Mouse (Mus musculus): Measurements from ENCODE around the gene Pclo. TPM values are rescaled to one million over a fixed set of nuclear protein-coding genes. Genes with fewer than 3 reads are reported as not detected.
"Not testable (repeated sequence)": the region's sequence is repeated elsewhere in the genome, so short reads cannot be mapped to it uniquely, and the experiment has no call there.

Gene Pclo
- polyA plus RNA-seq (2015; fragmentation: Nextera tagmentation; extraction: Ambion mirVana), result 7.7 and 8.3 TPM in 2 replicates

- Histone ChIP-seq H3K4me1 (replicated peaks) (peaks cover 14% of the 10 kb centered on the region; the same call in 1 of the 2 replicates), H3K4me3 (peak within 1 kb of the TSS; percentile 84), H3K9me3 (no peaks in the 10 kb centered on the region), H3K4me2 (peak within 1 kb of the TSS; percentile 60), H3K36me3 (no peaks in the 10 kb centered on the region), H3K27me3 (no peaks in the 10 kb centered on the region), H3K9ac (peak within 1 kb of the TSS; percentile 91), H3K27ac (replicated peaks) (peak within 1 kb of the TSS; percentile 99)
- under 1% methylated on average over 86 of the region's 89 CpGs for WGBS
- peak; percentile 98 for ATAC-seq (ENCODE audit: low read depth)
Measured at GRCm38 (mm10) chr5:14514631-14515523, at the start of gene Pclo. Pclo (plus strand) TSS chr5:14514918.

- H3K4me3 ChIP-seq; H3K4me1 ChIP-seq (replicated peaks); ATAC-seq (ENCODE audit: low read depth); H3K27ac ChIP-seq (replicated peaks); H3K27me3 ChIP-seq; H3K9me3 ChIP-seq; H3K9ac ChIP-seq; H3K36me3 ChIP-seq; H3K4me2 ChIP-seq: not testable (repeated sequence)
- WGBS, result 65% methylated on average over 2 of the region's 2 CpGs
Measured at GRCm38 (mm10) chr5:14494431-14494830, 20.3 kb upstream of the Pclo start.

- Histone ChIP-seq H3K36me3 (no peaks in the 10 kb centered on the region), H3K27ac (replicated peaks) (no peak overlapping the region), H3K9me3 (no peaks in the 10 kb centered on the region), H3K4me2 (no peak overlapping the region), H3K27me3 (no peaks in the 10 kb centered on the region), H3K4me3 (no peak overlapping the region), H3K4me1 (replicated peaks) (no peaks in the 10 kb centered on the region), H3K9ac (no peak overlapping the region)
- WGBS, result 86% methylated on average over 1 of the region's 1 CpGs
- ATAC-seq (ENCODE audit: low read depth), result no peak
Measured at GRCm38 (mm10) chr5:14508522-14508921, 6.2 kb upstream of the Pclo start.

DNA sequence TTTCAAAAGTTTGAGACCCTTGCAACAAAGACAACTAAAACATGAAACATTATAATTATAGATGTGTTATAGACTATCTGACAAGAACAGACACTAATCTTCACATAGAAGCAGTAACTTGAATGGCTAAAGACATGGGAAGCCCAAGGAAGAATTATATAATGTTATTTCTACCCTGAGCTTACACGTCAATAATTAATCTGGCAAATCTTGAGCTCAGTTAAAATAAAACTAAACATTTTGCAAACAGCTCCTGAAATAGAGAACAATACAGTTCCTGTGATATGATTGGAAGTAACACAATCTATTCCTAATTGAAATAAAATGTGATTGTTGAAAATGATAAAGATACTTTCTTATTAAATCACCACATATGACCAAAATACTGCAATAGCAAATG, 5.1 kb upstream of the Pclo start:
- no peak overlapping the region for H3K4me2 ChIP-seq
- no peaks in the 10 kb centered on the region for H3K27me3 ChIP-seq
- no peaks in the 10 kb centered on the region for H3K36me3 ChIP-seq
- ATAC-seq (ENCODE audit: low read depth), result no peak
- H3K9me3 ChIP-seq, result no peaks in the 10 kb centered on the region
- H3K9ac ChIP-seq, result no peak overlapping the region
- 96% methylated on average over 1 of the region's 1 CpGs for WGBS
- no peak overlapping the region for H3K27ac ChIP-seq (replicated peaks)
- no peak overlapping the region for H3K4me3 ChIP-seq
- no peaks in the 10 kb centered on the region for H3K4me1 ChIP-seq (replicated peaks)

DNA sequence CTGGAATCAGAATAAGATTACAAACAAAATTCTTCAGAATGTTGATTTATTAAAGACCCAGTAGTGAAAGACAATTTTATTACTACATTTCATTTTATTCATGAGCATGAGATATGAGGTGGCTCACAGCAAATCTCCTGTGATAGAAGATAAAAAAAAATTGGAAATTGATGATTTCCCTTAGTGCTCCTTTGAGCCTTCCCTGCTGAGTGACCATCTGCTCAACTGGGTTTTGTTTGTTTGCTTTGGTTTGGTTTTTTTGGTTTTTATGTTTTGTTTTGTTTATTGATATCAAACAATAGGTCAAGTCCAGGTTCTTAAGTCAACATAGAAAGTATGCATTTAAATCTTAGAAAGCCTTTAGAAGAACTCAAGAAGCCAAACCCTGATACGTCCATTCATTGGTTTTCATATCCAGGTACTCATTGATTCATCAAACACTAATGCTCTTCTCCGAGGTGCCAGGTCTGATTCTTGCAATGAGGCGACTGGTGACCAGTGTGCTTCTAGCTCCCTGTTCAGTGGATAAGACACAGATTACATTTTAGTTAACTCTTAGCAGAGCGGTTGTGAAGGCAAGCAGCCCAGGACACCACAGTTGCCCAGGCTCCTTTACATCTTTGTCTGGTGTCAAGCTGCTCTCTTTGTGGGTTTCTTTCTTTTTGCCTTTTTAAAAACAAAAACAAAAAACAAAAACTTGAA, 3.6 kb downstream of the Pclo start:
- WGBS, result 66% methylated on average over 4 of the region's 4 CpGs
- no peak overlapping the region for H3K4me3 ChIP-seq
- no peak overlapping the region for H3K9ac ChIP-seq
- no peak overlapping the region for H3K27ac ChIP-seq (replicated peaks)
- no peaks in the 10 kb centered on the region for H3K27me3 ChIP-seq
- H3K4me2 ChIP-seq, result no peak overlapping the region
- ATAC-seq (ENCODE audit: low read depth), result no peak
- peaks cover 17% of the 10 kb centered on the region for H3K36me3 ChIP-seq
- H3K4me1 ChIP-seq (replicated peaks), result peaks cover 14% of the 10 kb centered on the region; the same call in 1 of the 2 replicates
- H3K9me3 ChIP-seq, result no peaks in the 10 kb centered on the region

GRCm38 (mm10) chr5:14522006-14522405, 7.3 kb downstream of the Pclo start:
- Histone ChIP-seq H3K27me3 (no peaks in the 10 kb centered on the region), H3K9me3 (no peaks in the 10 kb centered on the region), H3K36me3 (peaks cover 17% of the 10 kb centered on the region), H3K27ac (replicated peaks) (no peak overlapping the region), H3K9ac (no peak overlapping the region), H3K4me2 (no peak overlapping the region), H3K4me3 (no peak overlapping the region), H3K4me1 (replicated peaks) (no peaks in the 10 kb centered on the region; the same call in 1 of the 2 replicates)
- WGBS, result 82% methylated on average over 4 of the region's 4 CpGs
- no peak for ATAC-seq (ENCODE audit: low read depth)

DNA sequence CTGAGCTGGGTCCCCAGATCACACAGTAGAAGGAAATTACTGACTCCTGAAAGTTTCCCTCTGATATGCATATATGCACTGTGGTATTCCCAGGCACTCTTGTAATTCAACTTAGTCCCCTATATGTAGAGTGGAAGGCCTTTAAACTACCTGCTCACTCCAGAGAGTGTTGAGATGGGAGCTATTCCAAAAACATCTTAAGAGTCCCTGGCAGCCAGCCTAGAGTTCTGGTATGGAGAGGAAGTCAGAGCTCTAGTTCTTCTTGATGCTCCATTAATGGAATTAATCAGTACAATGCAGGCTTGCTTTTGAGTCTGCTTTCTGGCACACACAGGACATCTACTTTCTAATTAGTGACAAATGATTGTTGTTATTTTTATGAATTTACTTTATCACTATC, 11.3 kb downstream of the Pclo start:
- Histone ChIP-seq H3K4me3 (no peak overlapping the region), H3K27ac (replicated peaks) (no peak overlapping the region)
- no peak for ATAC-seq (ENCODE audit: low read depth)

GRCm38 (mm10) chr5:14527796-14528195, 13.1 kb downstream of the Pclo start:
- H3K4me1 ChIP-seq (replicated peaks), result 0 out of 2 replicates have a peak, but pooled peaks cover 6% of the 10 kb centered on the region
- H3K27me3 ChIP-seq, result no peaks in the 10 kb centered on the region
- H3K9ac ChIP-seq, result no peak overlapping the region
- no peak overlapping the region for H3K4me2 ChIP-seq
- no peaks in the 10 kb centered on the region for H3K9me3 ChIP-seq
- no peak overlapping the region for H3K27ac ChIP-seq (replicated peaks)
- WGBS, result 24% methylated on average over 1 of the region's 1 CpGs
- no peak overlapping the region for H3K4me3 ChIP-seq
- ATAC-seq (ENCODE audit: low read depth), result no peak
- H3K36me3 ChIP-seq, result no peaks in the 10 kb centered on the region

More for the DNA sequence above, 11.3 kb downstream of the Pclo start:
- Histone ChIP-seq H3K4me1 (replicated peaks) (0 out of 2 replicates have a peak, but pooled peaks cover 6% of the 10 kb centered on the region), H3K9me3 (no peaks in the 10 kb centered on the region), H3K27me3 (no peaks in the 10 kb centered on the region), H3K9ac (no peak overlapping the region), H3K36me3 (peaks cover 13% of the 10 kb centered on the region), H3K4me2 (no peak overlapping the region)

DNA sequence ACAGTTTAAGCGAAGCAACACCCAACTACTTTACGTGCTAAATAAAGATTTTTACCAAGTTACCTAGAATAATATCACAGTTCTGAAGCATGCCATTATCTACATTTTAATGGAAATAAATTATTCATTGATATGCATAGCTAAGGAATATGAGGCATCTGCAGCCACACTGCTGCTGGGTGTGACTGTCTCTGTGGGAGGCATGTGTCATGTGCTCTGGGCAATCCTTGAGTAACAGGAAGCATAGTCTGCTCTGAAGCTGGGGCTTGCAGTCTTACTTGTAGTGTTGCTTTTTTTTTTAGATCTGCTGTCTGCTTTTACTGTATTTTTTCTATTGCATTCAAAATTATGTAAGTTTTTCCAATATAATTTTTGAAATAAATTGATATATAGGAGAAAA, 17.2 kb downstream of the Pclo start:
- H3K9me3 ChIP-seq, result no peaks in the 10 kb centered on the region
- 0 out of 2 replicates have a peak, but pooled peaks cover 6% of the 10 kb centered on the region for H3K4me1 ChIP-seq (replicated peaks)
- WGBS, result 81% methylated on average over 2 of the region's 2 CpGs
- no peak overlapping the region for H3K27ac ChIP-seq (replicated peaks)
- no peak overlapping the region for H3K4me2 ChIP-seq
- no peak for ATAC-seq (ENCODE audit: low read depth)
- H3K9ac ChIP-seq, result no peak overlapping the region
- H3K36me3 ChIP-seq, result no peaks in the 10 kb centered on the region
- no peak overlapping the region for H3K4me3 ChIP-seq
- no peaks in the 10 kb centered on the region for H3K27me3 ChIP-seq

- no peaks in the 10 kb centered on the region for H3K4me1 ChIP-seq (replicated peaks)
- H3K36me3 ChIP-seq, result peaks cover 14% of the 10 kb centered on the region
- no peaks in the 10 kb centered on the region for H3K9me3 ChIP-seq
- no peak overlapping the region for H3K27ac ChIP-seq (replicated peaks)
- H3K9ac ChIP-seq, result no peak overlapping the region
- no peaks in the 10 kb centered on the region for H3K27me3 ChIP-seq
- H3K4me2 ChIP-seq, result no peak overlapping the region
- ATAC-seq (ENCODE audit: low read depth), result no peak
- 82% methylated on average over 6 of the region's 6 CpGs for WGBS
- H3K4me3 ChIP-seq, result no peak overlapping the region
Measured at GRCm38 (mm10) chr5:14539346-14539745, 24.6 kb downstream of the Pclo start.

DNA sequence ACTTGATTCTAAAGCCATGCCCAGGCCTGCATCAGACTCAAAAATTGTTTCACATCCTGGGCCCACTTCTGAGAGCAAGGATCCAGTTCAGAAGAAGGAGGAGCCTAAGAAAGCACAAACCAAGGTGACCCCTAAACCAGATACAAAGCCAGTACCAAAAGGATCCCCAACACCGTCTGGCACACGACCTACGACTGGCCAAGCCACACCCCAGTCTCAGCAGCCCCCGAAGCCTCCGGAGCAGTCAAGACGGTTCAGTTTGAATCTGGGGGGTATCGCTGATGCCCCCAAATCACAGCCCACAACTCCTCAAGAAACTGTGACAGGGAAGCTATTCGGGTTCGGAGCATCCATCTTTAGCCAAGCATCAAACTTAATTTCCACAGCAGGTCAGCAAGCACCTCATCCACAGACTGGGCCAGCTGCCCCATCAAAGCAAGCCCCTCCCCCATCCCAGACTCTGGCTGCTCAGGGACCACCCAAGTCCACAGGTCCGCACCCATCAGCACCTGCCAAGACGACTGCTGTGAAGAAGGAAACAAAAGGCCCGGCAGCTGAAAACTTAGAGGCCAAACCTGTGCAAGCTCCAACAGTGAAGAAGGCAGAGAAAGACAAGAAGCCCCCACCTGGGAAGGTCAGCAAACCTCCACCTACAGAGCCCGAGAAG, 25.4 kb downstream of the Pclo start:
- H3K4me3 ChIP-seq, result no peak overlapping the region
- H3K9ac ChIP-seq, result no peak overlapping the region
- no peak overlapping the region for H3K4me2 ChIP-seq
- H3K9me3 ChIP-seq, result no peaks in the 10 kb centered on the region
- no peak for ATAC-seq (ENCODE audit: low read depth)
- H3K27me3 ChIP-seq, result no peaks in the 10 kb centered on the region
- H3K36me3 ChIP-seq, result peaks cover 14% of the 10 kb centered on the region
- H3K4me1 ChIP-seq (replicated peaks), result no peaks in the 10 kb centered on the region
- WGBS, result 86% methylated on average over 13 of the region's 13 CpGs
- H3K27ac ChIP-seq (replicated peaks), result no peak overlapping the region

- no peaks in the 10 kb centered on the region for H3K36me3 ChIP-seq
- peak; percentile 23; the same call in 1 of the 2 replicates for ATAC-seq (ENCODE audit: low read depth)
- H3K9ac ChIP-seq, result no peak overlapping the region
- H3K27ac ChIP-seq (replicated peaks), result no peak overlapping the region
- H3K9me3 ChIP-seq, result no peaks in the 10 kb centered on the region
- 0 out of 2 replicates have a peak, but pooled peaks cover 8% of the 10 kb centered on the region for H3K4me1 ChIP-seq (replicated peaks)
- H3K4me2 ChIP-seq, result no peak overlapping the region
- H3K4me3 ChIP-seq, result no peak overlapping the region
- WGBS, result 96% methylated on average over 3 of the region's 3 CpGs
- no peaks in the 10 kb centered on the region for H3K27me3 ChIP-seq
Measured at GRCm38 (mm10) chr5:14575626-14576025, 60.9 kb downstream of the Pclo start.
